Mouse (Mus musculus): Measurements from ENCODE around the gene Tmcc3.

The Tmcc3 gene

GRCm38 (mm10) chr10:94630771-94631280 lies 319.1 kb downstream of the Tmcc3 start:
- no peak for ATAC-seq (ENCODE audit: low TSS enrichment)

GRCm38 (mm10) chr10:94631541-94632113 lies 319.9 kb downstream of the Tmcc3 start:
- ATAC-seq (ENCODE audit: low TSS enrichment), result no peak

- ATAC-seq (ENCODE audit: low TSS enrichment), result no peak
Measured at GRCm38 (mm10) chr10:94632245-94632644, 320.5 kb downstream of the Tmcc3 start.

- no peak for ATAC-seq (ENCODE audit: low TSS enrichment)
Measured at GRCm38 (mm10) chr10:94638599-94638998, 326.9 kb downstream of the Tmcc3 start.

GRCm38 (mm10) chr10:94639281-94639680 lies 327.5 kb downstream of the Tmcc3 start:
- no peak for ATAC-seq (ENCODE audit: low TSS enrichment)

- no peak for ATAC-seq (ENCODE audit: low TSS enrichment)
Measured at GRCm38 (mm10) chr10:94640067-94640466, 328.3 kb downstream of the Tmcc3 start.

All from frontal cortex, adult (tissue).